Mouse (Mus musculus): Measurements from ENCODE around the gene Efna2. TPM values are rescaled to one million over a fixed set of nuclear protein-coding genes. Genes with fewer than 3 reads are reported as not detected.

The Efna2 gene
- total RNA-seq, 1 experiment from 2014 or later = 1.0 TPM

DNA sequence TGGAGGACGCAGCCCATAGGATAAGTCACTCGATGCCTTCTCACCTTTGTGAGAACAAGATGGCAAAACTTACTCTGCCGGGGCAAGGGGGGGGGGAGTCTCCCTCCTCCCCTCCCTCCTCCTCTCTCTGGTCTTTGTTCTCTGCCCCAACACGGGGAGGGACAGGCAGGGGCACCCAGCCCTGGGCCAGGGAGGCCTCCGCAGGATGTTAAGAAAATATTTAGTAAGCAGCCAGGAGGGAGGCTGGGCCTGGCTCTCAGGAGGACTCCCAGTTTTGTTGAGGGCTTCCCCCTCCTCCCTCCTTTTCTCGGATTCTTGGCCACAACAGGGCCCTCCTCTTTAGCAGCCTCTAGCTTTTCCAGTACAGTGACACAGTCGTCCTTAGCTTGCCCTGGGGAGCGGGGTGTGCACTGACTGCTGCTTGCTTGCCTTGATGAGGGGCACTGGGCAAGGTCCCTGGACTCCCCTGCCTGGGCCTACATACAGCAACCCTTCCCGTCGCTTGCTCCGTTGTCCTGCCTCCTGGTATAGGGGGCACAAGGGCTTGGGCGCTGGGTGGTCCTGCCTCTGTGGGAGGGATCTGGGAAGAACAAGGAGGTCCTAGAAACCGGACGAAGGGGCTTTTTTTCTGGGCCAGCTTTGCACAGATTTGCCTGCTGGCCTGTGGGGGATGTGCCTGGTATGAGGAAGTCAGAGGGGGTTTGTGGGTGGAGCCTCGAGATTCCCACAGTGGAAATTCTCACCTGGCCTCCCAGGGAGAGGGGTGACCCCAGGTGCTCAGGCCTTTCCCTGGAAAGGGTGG is 27.0 kb upstream of the Efna2 start:
- no peak for ATAC-seq (replicated peaks; ENCODE audit: insufficient number of reproducible peaks, low FRiP score, low TSS enrichment, poor library complexity, severe bottlenecking)

DNA sequence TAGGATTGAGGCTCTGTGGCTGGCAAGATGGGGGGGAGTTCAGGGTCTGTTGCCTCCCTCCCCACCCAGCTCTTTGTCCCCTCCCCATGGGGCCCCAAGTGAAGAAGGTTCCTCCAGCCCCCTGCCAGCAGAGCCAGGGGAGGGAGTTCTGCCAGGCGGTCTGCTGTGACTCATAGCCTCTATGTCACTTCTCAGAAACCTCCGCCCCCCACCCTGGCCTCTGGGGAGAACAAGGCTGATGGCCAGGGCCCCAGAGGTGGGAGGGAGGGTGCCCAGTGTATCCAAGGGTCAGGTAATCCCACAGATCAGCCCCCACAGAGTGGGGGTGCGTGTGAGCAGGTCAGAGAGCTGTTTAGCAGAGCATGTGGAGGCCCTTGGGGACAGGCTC is 26.4 kb upstream of the Efna2 start:
- no peak for ATAC-seq (replicated peaks; ENCODE audit: insufficient number of reproducible peaks, low FRiP score, low TSS enrichment, poor library complexity, severe bottlenecking)

DNA sequence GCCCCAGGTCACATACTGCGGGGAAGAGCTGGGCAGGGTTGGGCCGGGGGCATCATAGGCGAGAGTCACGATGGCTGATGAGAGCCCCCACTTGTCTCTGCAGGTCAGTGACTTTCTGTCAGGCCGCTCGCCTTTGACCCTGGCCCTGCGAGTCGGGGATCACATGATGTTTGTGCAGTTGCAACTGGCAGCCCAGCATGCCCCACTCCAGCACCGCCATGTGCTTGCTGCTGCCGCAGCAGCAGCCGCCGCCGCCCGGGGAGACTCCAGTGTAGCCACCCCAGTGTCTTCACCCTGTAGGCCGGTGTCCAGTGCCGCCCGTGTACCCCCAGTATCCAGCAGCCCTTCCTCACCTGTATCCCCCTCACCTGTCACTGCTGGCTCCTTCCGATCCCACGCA is 25.6 kb upstream of the Efna2 start:
- ATAC-seq (replicated peaks; ENCODE audit: insufficient number of reproducible peaks, low FRiP score, low TSS enrichment, poor library complexity, severe bottlenecking) = no peak

DNA sequence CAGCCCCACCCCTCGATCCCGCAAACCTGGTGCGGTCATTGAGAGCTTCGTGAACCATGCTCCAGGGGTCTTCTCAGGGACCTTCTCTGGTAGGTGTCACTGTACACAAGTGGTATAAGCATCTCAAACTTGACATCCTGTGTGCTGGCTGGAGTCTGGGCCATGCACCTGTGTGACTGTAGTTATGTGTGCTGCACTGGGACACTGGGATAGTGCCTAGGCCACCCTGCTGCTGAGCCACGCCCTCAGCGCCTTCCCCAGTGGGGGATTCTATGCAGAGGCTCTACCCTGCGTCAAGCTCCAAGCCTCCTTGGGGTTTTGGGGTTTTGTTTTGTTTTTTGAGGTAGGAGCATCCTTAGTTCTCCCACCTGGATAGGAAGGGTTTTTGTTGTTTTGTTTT is 24.9 kb upstream of the Efna2 start:
- no peak for ATAC-seq (replicated peaks; ENCODE audit: insufficient number of reproducible peaks, low FRiP score, low TSS enrichment, poor library complexity, severe bottlenecking)

DNA sequence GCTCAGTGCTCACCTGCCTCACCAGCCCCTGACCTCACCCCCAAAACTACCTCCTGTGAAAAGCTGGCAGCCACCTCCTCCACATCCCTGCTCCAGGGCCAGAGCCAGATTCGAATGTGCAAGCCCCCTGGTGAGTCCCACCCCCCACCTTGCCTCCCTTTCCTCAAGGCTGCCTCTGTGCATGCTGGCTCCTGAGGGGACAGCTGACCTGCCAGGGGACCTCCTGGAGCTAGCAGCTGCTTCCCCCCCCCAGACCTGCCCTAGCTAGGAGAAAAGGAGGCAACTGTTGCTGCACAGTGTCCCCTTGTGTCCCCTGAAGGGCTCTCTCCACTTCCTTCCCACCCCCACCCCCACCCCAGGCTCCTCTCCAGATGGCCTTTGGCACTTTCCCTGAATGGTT is 24.0 kb upstream of the Efna2 start:
- ATAC-seq (replicated peaks; ENCODE audit: insufficient number of reproducible peaks, low FRiP score, low TSS enrichment, poor library complexity, severe bottlenecking) = no peak

DNA sequence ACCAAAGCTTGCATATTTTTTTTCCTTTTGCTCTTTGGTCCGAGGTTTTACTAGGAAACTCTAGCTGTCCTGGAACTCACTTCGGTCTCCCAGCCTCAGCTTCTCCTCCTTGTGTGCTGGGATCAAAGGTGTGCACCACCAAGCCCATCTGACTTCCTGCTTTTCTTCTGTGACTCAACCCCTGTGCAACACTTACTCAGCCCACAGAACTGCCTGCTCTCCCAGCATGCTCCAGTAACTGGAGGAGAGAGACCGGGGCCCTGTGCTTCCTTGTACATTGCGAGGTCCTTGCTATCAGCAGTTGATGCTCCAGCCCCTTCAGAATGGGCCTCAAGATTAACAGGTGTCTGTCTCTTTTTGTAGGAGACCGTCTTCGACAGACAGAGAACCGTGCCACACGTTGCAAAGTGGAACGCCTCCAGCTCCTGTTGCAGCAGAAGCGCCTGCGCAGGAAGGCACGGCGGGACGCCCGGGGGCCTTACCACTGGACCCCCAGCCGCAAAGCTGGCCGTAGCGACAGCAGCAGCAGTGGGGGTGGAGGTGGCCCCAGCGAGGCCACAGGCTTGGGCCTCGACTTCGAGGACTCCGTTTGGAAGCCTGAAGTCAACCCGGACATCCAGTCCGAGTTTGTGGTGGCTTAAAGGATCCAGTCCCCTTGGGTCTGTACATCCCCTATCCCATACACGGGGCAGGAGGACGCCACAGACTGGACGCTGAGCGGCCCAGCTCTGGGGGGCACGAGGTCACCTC is 23.1 kb upstream of the Efna2 start:
- no peak for ATAC-seq (replicated peaks; ENCODE audit: insufficient number of reproducible peaks, low FRiP score, low TSS enrichment, poor library complexity, severe bottlenecking)

DNA sequence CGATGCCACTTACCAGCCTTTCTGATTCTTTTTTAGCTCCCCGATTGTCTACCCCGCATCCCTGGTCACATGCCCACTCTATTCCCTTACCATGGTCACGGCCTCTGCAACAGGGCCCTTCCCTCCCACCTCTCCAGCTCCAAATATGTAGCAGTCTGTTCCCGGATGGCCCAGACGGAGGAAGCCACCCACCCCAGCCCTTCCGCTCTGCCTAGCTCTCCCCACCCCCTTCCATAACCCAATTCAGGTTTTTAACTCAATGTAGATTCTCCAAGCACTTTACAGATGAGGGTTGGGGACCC is 22.6 kb upstream of the Efna2 start:
- no peak for ATAC-seq (replicated peaks; ENCODE audit: insufficient number of reproducible peaks, low FRiP score, low TSS enrichment, poor library complexity, severe bottlenecking)

DNA sequence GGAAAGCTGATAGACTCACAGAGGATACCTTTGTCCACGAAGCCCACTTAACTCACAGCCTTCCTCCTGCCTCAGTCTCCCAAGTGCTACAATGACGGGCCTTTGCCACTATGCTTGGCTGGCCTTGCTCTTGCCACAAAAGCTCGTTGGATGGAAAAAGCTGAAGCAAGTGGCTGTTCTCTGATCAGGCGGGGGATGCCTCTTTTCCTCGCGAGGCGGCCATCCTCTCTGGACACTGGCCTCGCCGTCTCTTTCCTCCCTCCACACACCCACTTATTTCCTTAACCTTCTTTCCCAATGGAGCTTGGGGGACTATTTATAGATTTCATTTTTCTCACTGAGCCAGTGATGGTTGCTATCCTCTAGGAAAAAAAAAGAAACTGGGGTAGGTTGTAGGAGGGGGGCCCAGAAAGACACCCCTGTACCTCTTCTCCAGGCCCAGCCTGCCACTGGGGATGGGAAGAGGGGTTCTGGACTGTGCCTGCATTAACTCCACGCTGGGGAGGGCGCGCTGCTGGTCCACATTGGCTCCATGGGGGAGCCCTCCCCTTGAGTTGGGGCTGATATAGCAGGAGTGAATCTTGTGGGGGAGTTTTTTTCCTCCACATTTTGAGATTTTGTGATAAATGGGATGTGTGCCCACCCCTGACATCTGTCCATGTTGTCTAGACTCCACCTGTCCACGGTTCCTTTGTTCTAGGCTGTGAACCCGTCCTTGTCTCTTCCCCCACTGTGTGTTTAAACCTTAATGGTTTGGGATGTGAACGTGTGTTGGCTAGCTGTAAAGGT is 21.9 kb upstream of the Efna2 start:
- ATAC-seq (replicated peaks; ENCODE audit: insufficient number of reproducible peaks, low FRiP score, low TSS enrichment, poor library complexity, severe bottlenecking) = no peak

DNA sequence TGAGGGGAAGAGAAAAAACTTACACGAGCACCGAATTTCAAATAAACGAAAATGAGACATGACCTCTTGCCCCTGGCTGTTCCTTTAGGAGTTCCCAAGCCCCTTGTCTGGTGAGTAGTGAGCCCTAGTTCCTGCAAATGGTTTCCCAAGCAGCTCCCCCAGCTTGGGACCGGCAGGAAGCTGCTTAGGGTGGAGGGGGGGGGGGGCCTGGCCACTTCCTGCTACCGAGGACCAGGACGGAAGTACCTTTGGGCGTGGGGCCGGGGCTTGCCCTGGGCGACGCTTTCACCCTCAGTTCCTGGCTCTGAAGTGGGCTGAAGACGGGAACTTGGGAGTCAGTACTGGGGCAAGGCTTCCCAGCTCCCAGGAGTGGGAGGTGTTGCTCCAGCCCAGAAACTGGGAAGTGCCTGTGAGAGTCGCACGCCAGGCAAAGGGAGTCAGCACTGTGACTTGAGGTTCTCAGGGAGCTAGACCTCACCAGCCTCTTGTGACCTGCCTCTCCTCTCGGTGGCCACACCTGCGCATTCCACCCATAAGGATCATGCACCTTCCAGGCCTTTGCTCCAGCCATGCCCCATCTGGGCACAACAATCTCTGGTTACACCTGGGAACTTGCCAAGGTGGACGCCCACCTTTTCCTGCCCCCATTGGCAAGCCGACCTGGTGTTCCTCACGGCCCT is 20.8 kb upstream of the Efna2 start:
- peak; percentile 15 for ATAC-seq (replicated peaks; ENCODE audit: insufficient number of reproducible peaks, low FRiP score, low TSS enrichment, poor library complexity, severe bottlenecking)

DNA sequence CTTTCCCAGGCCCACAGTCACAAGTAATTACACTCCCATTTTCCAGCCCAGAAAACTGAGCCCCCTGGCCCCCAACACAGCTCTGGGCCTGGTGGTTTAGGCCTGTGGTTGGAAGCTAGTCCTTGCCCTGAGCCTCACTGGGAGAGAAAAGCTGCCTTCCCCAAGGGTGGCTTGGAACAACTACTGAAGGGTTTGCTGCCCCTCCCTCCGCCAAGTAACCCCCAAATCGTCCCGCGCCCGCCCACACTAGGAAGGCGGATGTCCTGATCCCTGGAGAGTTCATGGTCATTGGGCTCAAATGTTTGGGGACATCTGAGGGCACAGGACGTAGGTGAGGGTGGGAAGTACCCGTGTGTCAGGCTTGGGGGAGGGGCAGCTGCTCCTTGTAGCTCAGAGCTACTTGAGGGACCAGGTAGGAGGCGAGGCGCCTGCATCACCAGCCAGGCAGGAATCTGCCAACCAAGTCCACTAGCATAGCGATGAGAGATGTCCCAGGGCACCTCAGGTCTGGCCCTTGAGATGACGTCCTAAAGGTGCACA is 20.2 kb upstream of the Efna2 start:
- no peak for ATAC-seq (replicated peaks; ENCODE audit: insufficient number of reproducible peaks, low FRiP score, low TSS enrichment, poor library complexity, severe bottlenecking)

DNA sequence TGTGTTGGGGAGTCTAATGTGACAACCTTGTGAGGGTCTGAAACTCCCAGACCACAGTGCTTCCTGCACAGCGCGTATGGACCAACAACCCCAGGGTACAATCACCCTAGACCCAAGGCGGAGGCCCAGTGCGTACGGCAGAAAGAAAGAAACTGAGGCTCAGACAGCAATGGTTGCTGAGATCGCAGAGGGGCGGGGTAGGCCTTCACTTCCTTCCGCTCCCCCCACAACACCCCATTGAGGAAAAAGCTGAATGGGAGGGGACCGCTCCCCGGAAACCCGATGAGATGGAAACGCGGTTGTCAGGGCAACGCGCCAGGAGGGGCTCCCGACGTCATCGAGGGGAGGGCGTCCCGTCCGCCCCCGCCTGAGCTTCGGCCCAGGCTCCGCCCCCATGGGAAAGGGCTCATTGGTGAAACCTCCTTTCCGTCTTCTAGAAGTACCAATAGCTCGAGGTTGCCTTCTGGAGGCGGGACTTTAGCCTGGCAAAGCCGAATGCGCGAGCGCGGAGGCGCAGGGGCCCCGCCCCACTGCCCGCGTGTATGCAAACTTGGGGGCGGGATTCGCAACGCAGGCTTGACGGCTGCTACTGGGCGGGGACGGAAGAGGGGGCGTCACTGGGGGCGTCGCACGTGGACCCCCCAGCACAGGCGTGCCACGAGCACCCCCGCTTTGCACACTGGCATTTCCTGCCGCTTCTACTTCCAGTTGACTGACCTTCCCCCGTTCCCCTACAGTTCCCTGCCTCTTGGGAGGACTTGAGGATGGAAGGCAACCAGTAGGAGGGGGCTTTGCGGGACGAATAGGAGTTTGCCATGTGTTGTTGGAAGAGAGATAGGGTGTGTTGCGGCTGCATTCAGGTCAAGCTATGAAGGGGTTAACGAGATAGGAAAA is 19.5 kb upstream of the Efna2 start:
- peak; percentile 68 for ATAC-seq (replicated peaks; ENCODE audit: insufficient number of reproducible peaks, low FRiP score, low TSS enrichment, poor library complexity, severe bottlenecking)

DNA sequence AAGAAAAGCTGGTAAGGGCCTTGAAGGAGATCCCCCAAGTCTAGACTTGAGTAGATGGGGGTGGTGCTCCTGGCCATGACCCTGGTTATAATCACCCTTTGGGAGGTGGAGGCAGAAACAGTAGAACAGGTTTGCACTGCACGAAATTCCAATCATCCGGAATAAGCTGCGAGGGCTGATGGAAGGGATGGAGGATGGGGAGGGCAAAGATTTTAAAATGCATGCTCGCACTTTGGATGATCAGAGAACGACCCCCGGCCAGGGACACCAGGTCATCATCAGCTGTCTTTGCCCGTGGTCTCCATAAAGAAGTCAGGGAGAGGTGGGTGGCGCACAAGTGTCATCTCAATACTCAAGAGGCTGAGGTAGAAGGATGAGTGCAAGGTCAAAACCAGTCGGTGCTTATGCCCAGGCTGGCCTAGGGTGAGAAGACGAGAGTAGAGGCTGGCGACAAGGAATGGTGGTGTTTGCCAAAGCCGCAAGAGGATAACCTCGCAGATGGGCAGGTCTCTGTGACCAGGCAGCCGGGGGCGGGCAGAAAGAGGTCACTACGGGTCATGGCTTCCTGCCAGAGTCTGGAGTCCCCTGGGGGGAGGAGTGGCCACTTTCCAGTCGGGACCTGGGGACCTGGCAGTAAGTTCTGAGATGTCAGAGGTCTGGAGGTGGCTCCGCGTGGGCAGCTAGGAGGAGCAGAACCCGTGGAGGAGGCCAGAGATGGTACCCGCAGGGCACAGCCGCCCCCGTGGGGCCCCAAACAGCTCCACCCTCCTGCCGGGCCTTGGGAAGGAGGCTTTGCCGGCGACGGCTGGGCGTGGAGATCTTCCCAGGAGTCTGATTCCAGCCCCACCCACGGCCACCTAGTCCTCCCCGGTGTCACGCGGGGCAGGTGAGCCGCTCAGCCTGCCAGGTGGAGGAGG is 18.6 kb upstream of the Efna2 start:
- ATAC-seq (replicated peaks; ENCODE audit: insufficient number of reproducible peaks, low FRiP score, low TSS enrichment, poor library complexity, severe bottlenecking) = 0 out of 2 replicates have a peak, but pooled peaks have one; percentile 6

DNA sequence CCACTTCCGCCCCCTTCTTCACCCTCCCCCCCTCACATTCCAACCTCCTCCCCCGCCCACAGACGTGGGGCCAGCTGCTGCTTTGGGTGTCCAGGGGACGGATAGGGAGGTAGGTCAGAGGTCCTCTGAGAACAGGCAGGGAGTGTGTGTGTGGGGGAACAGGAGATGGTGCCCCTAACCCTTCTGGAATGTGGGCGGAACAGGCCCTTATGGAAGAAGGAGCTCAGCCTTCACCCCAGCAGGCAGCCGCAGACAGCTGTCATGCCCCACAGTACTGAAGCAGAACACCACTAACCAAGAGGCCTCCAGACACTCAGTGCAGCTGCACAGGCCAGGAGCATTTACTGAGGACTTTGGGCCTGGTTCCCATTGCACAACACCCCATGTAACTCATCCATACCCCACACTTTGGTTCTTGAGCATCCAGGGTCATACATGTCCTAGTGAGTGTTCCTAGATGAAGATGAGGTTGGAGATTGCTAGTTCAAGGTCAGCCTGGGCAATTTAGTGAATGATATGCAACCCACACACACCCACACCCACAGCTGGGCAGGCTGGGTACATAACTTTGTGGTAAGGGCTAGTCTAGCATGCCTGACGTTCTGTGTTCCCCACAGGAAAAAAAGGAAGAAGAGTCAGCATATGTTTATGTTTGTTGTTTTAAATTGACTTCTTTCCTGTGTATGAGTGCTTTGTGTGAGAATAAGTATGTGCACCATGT is 17.6 kb upstream of the Efna2 start:
- ATAC-seq (replicated peaks; ENCODE audit: insufficient number of reproducible peaks, low FRiP score, low TSS enrichment, poor library complexity, severe bottlenecking) = no peak

DNA sequence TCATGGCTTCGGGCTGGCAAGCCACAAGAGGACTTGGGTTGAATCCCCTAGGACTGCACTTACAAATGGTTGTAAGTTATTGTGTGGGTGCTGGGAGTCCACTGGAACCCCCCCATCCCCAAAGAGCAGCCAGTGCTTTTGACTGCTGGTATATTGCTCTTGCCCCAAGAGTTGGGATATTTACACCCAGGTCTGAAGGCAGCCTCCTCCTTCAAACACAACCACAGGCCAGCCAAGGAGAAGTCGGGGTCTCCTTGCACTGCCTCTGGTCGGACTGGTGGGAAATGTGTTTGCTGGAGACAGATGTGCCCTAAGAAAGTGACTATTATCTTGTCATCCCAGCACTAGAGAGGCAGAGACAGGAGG is 17.1 kb upstream of the Efna2 start:
- no peak for ATAC-seq (replicated peaks; ENCODE audit: insufficient number of reproducible peaks, low FRiP score, low TSS enrichment, poor library complexity, severe bottlenecking)

DNA sequence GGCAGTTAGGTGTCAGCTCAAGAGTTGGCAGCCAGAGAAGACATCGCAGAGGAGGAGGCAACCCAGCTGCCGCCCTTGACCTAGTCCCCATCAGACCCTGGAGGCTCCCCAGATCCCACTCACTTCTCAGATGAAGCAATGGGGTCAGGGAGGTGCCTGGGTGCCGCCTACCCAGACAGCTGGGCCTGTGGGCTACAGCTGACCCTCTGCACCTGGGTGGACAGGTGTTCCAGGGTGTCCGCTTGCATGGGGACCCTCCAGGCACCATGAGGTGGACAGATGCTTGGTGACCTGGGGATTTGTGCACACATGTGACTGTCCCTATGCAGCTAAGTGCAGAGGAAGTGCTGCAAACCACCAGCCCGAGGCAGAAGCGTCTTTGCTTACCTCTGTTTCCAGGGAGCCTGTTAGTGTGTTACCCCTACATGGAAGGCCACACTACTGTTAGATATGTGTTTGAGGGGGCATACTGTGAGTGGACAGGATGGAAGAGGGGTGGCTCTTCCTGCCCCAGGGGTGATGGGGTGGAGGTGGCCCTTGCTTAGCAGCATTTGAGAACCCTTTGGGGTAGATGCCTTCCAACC is 16.5 kb upstream of the Efna2 start:
- no peak for ATAC-seq (replicated peaks; ENCODE audit: insufficient number of reproducible peaks, low FRiP score, low TSS enrichment, poor library complexity, severe bottlenecking)

DNA sequence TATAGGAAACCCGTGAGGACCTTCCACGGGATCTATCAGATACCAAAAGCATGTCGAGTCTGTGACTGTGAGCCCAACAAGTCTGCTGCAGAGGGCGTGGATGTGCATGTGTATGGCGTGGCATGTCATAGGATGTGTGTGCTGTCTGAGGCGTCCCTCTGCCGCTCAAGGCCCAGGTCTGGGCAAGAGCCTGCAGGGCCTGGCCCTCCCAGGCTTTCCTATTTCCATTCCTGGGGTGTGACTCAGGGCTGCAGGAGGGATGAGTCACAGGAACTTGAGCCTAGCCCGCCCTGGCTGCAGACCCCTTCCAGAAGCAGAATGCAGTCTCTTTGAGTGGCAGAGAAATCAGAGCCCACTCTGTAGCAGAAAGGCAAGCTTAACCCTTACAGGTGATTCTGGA is 15.6 kb upstream of the Efna2 start:
- no peak for ATAC-seq (replicated peaks; ENCODE audit: insufficient number of reproducible peaks, low FRiP score, low TSS enrichment, poor library complexity, severe bottlenecking)
